Mouse (Mus musculus) MEL (cell line): ENCODE measurements around the gene Hook2. TPM values are rescaled to one million over a fixed set of nuclear protein-coding genes. Genes with fewer than 3 reads are reported as not detected.

ENCODE experiments used
- DNase-seq: peaks from one replicate; pipeline ENCODE4 v3.0.0; 2011; ENCODE audit warnings: low read depth, low spot score
- H3K27ac ChIP-seq: 2 replicates; pipeline ENCODE4 v1.5.1; 2012; ENCODE audit warnings: low read depth, mild to moderate bottlenecking, control low read depth, low read length, moderate library complexity; ENCODE audit not compliant: control insufficient read depth
- H3K27me3 ChIP-seq, 2 experiments: fragments of 150-350 bp in 1 of 2; sonication (generic) in 1 of 2; 2 replicates each; pipeline ENCODE4 v1.6.1; 2012; ENCODE audit warnings: low read length in 2 of 2, mild to moderate bottlenecking in 2 of 2, improper control_type of control experiment in 1 of 2, moderate library complexity in 1 of 2; ENCODE audit not compliant: insufficient read depth in 2 of 2, control insufficient read depth in 1 of 2
- H3K36me3 ChIP-seq, 2 experiments: 2 replicates each; pipeline ENCODE4 v1.6.1; 2012 to 2014; ENCODE audit warnings: low read length in 2 of 2, improper control_type of control experiment in 1 of 2, inconsistent platforms in 1 of 2, mild to moderate bottlenecking in 1 of 2; ENCODE audit not compliant: insufficient read depth in 2 of 2, control insufficient read depth in 1 of 2
- H3K4me1 ChIP-seq, 2 experiments: fragments of 150-350 bp in 1 of 2; sonication (generic) in 1 of 2; 2 replicates each; pipeline ENCODE4 v1.6.1; 2012; ENCODE audit warnings: low read length in 2 of 2, improper control_type of control experiment in 1 of 2, mild to moderate bottlenecking in 1 of 2; ENCODE audit not compliant: insufficient read depth in 2 of 2, control insufficient read depth in 1 of 2
- H3K4me3 ChIP-seq, 2 experiments: fragments of 150-350 bp in 1 of 2; sonication (generic) in 1 of 2; 2 replicates each; pipeline ENCODE4 v1.5.1; 2012; ENCODE audit warnings: low read depth in 2 of 2, low read length in 2 of 2, mild to moderate bottlenecking in 2 of 2, moderate library complexity in 2 of 2, control low read depth in 1 of 2, improper control_type of control experiment in 1 of 2; ENCODE audit not compliant: control insufficient read depth in 1 of 2, insufficient read depth in 1 of 2
- H3K79me2 ChIP-seq: 2 replicates; pipeline ENCODE4 v1.6.1; 2012; ENCODE audit warnings: mild to moderate bottlenecking, low read length, moderate library complexity; ENCODE audit not compliant: control insufficient read depth, poor library complexity, insufficient read depth
- H3K9ac ChIP-seq: 2 replicates; pipeline ENCODE4 v1.6.1; 2012; ENCODE audit warnings: low read depth, mild to moderate bottlenecking, control low read depth, low read length, moderate library complexity; ENCODE audit not compliant: control insufficient read depth, poor library complexity, severe bottlenecking
- H3K9me3 ChIP-seq: fragments of 150-350 bp; sonication (generic); replicated peaks from 2 replicates; pipeline ENCODE4 v1.6.1; 2012; ENCODE audit warnings: mild to moderate bottlenecking, low read length, improper control_type of control experiment, moderate library complexity; ENCODE audit not compliant: insufficient read depth
- EP300 ChIP-seq, 2 experiments: IDR thresholded peaks; 2 replicates each; pipeline ENCODE4 v1.6.1; 2011; ENCODE audit warnings: improper control_type of control experiment in 2 of 2, low read length in 2 of 2, low read depth in 1 of 2, mild to moderate bottlenecking in 1 of 2
- GATA1 ChIP-seq: IDR thresholded peaks from 2 replicates; pipeline ENCODE4 v1.6.1; 2011; ENCODE audit warnings: low read depth, low read length, improper control_type of control experiment
- HCFC1 ChIP-seq: IDR thresholded peaks from 2 replicates; pipeline ENCODE4 v1.6.1; 2012; ENCODE audit warnings: low read depth, mild to moderate bottlenecking, inconsistent platforms, low read length, improper control_type of control experiment, moderate library complexity
- KAT2A ChIP-seq: conservative IDR thresholded peaks from 2 replicates; pipeline ENCODE4 v1.6.1; 2012; ENCODE audit warnings: low read depth, low read length, improper control_type of control experiment, inconsistent platforms
- MAFK ChIP-seq: IDR thresholded peaks from 2 replicates; pipeline ENCODE4 v1.6.1; 2011; ENCODE audit warnings: low read depth, mild to moderate bottlenecking, low read length, improper control_type of control experiment, borderline replicate concordance
- MAX ChIP-seq: IDR thresholded peaks from 2 replicates; pipeline ENCODE4 v1.6.1; 2011; ENCODE audit warnings: low read length, improper control_type of control experiment
- MAZ ChIP-seq: IDR thresholded peaks from 2 replicates; pipeline ENCODE4 v1.6.1; 2012; ENCODE audit warnings: low read depth, mild to moderate bottlenecking, inconsistent platforms, low read length, improper control_type of control experiment
- POLR2A ChIP-seq, 2 experiments: IDR thresholded peaks; 2 replicates each; pipeline ENCODE4 v1.6.1; 2011 to 2012; ENCODE audit warnings: low read length in 2 of 2, mild to moderate bottlenecking in 2 of 2, control low read depth in 1 of 2, improper control_type of control experiment in 1 of 2, low read depth in 1 of 2, moderate library complexity in 1 of 2; ENCODE audit not compliant: control insufficient read depth in 1 of 2, insufficient read depth in 1 of 2, poor library complexity in 1 of 2
- POLR2AphosphoS5 ChIP-seq: IDR thresholded peaks from 2 replicates; pipeline ENCODE4 v1.6.1; 2012; ENCODE audit warnings: low read depth, borderline replicate concordance, mild to moderate bottlenecking, inconsistent platforms, low read length, moderate library complexity, mixed read lengths
- RCOR1 ChIP-seq: IDR thresholded peaks from 2 replicates; pipeline ENCODE4 v1.6.1; 2012; ENCODE audit warnings: low read depth, mild to moderate bottlenecking, inconsistent platforms, low read length, improper control_type of control experiment
- SMC3 ChIP-seq: IDR thresholded peaks from 2 replicates; pipeline ENCODE4 v1.6.1; 2011; ENCODE audit warnings: low read depth, low read length, improper control_type of control experiment
- TBP ChIP-seq: IDR thresholded peaks from 2 replicates; pipeline ENCODE4 v1.8.0; 2011; ENCODE audit warnings: low read depth, low read length, improper control_type of control experiment
- TCF12 ChIP-seq: IDR thresholded peaks from 2 replicates; pipeline ENCODE4 v1.6.1; 2014; ENCODE audit warnings: low read depth, mild to moderate bottlenecking, inconsistent platforms, low read length, improper control_type of control experiment, moderate library complexity
- UBTF ChIP-seq: IDR thresholded peaks from 2 replicates; pipeline ENCODE4 v1.6.1; 2012; ENCODE audit warnings: low read depth, mild to moderate bottlenecking, inconsistent platforms, low read length, improper control_type of control experiment, moderate library complexity, borderline replicate concordance; ENCODE audit not compliant: insufficient read depth
- USF1 ChIP-seq: IDR thresholded peaks from 2 replicates; pipeline ENCODE4 v1.6.1; 2014; ENCODE audit warnings: low read depth, mild to moderate bottlenecking, inconsistent platforms, low read length, improper control_type of control experiment, moderate library complexity
- ZC3H11A ChIP-seq: IDR thresholded peaks from 2 replicates; pipeline ENCODE4 v1.6.1; 2012; ENCODE audit warnings: low read depth, mild to moderate bottlenecking, inconsistent platforms, low read length, improper control_type of control experiment
- ZKSCAN1 ChIP-seq: IDR thresholded peaks from 2 replicates; pipeline ENCODE4 v1.6.1; 2012; ENCODE audit warnings: low read depth, mild to moderate bottlenecking, inconsistent platforms, low read length, improper control_type of control experiment, moderate library complexity
- ZMIZ1 ChIP-seq: IDR thresholded peaks from 2 replicates; pipeline ENCODE4 v1.6.1; 2012; ENCODE audit warnings: low read depth, mild to moderate bottlenecking, inconsistent platforms, low read length, improper control_type of control experiment, moderate library complexity
- polyA plus RNA-seq, 2 experiments: library from polyadenylated mRNA; stranded (reverse) in 1 of 2; unstranded in 1 of 2; fragments of >175 nt in 1 of 2; fragments of >200 nt in 1 of 2; gene quantifications; 2 replicates each; pipeline versions ENCODE4 v1.2.1 to v1.2.4; 2012; ENCODE audit warnings: low replicate concordance in 2 of 2, low read depth in 1 of 2; ENCODE audit not compliant: insufficient read length in 2 of 2, insufficient read depth in 1 of 2, missing spikeins in 1 of 2
- total RNA-seq: library from RNA; depleted of rRNA; stranded (reverse); fragments of 300-350 nt; gene quantifications from 2 replicates; pipeline ENCODE4 v1.2.3, GENCODE M21; 2012

The Hook2 gene
- total and polyA plus RNA-seq, 3 experiments, result 10.5 to 17.5 TPM; not detected in 1

- TF ChIP-seq ZMIZ1 (peak; percentile 24; the same call in 1 of the 2 replicates), TBP (peak; percentile 77), SMC3 (peak; percentile 87)
Measured at GRCm38 (mm10) chr8:84990349-84990748, at the start of gene Hook2 (continued).

- Histone ChIP-seq H3K27me3 (peaks cover 0 to 4% of the 10 kb centered on the region in 2 experiments), H3K4me3 (no peak overlapping the region)
Measured at GRCm38 (mm10) chr8:84943699-84944098, 46.7 kb upstream of the Hook2 start.

GRCm38 (mm10) chr8:84944478-84945160, 45.8 kb upstream of the Hook2 start:
- Histone ChIP-seq H3K9ac (no peak overlapping the region), H3K79me2 (no peaks in the 10 kb centered on the region), H3K27me3 (peaks cover 0 to 4% of the 10 kb centered on the region in 2 experiments), H3K9me3 (no peaks in the 10 kb centered on the region), H3K36me3 (no peaks in the 10 kb centered on the region), H3K27ac (no peak overlapping the region), H3K4me3 (peak overlapping the region in 1 of 2 experiments; percentile 3; a peak in 1 of 4 replicates), H3K4me1 (no peaks in the 10 kb centered on the region; a peak in 1 of 4 replicates)
- DNase-seq, result peak; percentile 84
- TF ChIP-seq USF1 (no peak), ZMIZ1 (no peak), EP300 (IDR thresholded peaks at IDR 0.05; ENCODE audit: low read depth in 1 of 2, low read length in 2 of 2) (no peak), MAX (no peak), MAZ (no peak), GATA1 (no peak), ZC3H11A (no peak), MAFK (no peak), TBP (no peak), TCF12 (no peak), HCFC1 (no peak)

More at GRCm38 (mm10) chr8:84943699-84944098, 46.7 kb upstream of the Hook2 start:
- Histone ChIP-seq H3K9ac (no peak overlapping the region), H3K36me3 (no peaks in the 10 kb centered on the region), H3K9me3 (no peaks in the 10 kb centered on the region), H3K27ac (no peak overlapping the region), H3K79me2 (no peaks in the 10 kb centered on the region), H3K4me1 (no peaks in the 10 kb centered on the region; a peak in 1 of 4 replicates)
- no peak for DNase-seq
- no peak for TF ChIP-seq ZKSCAN1
- TF ChIP-seq TBP, result no peak
- no peak for TF ChIP-seq KAT2A
- no peak for TF ChIP-seq POLR2AphosphoS5
- TF ChIP-seq RCOR1, result no peak
- TF ChIP-seq POLR2A (IDR thresholded peaks at IDR 0.05; ENCODE audit: control insufficient read depth in 1 of 2, insufficient read depth in 1 of 2, low read depth in 1 of 2, low read length in 2 of 2, poor library complexity in 1 of 2), result no peak
- no peak for TF ChIP-seq UBTF
